Mouse (Mus musculus) lung, adult 18-20 months (tissue): ENCODE measurements at regions not wholly inside any gene's neighbourhood (a gene's known extent, or its start where the extent isn't known, plus 50 kb on each side); places are given as distances from the start of the nearest gene placed in this dataset.
"Not testable (repeated sequence)": the region's sequence is repeated elsewhere in the genome, so short reads cannot be mapped to it uniquely, and the experiment has no call there.

Experiments
- DNase-seq, 2 experiments: peaks; one replicate each; pipeline ENCODE4 v3.0.0; 2022; ENCODE audit warnings: mixed read lengths in 2 of 2

- DNase-seq, result no peak
Measured at GRCm38 (mm10) chr3:69669541-69669940, 52.2 kb upstream of the Nmd3 start.

DNA sequence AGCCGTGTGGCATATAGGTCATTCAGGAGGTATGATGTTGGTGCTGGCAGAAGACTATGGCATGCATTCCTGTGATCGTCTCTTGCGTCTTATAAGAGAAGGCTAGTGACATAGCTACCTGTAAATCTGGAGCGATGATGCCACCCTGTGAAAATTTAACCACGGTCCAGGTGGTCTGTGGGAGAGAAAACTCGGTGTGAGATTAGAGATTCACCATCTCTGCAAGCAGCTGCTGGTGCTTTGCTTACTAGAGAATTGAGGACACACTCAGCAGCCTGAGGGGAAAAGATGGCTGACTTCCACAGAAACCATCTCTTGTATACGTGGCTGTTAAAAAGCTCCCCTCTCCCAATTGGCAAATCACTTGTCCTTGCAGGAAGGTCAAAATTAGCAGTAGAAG, 54.0 kb upstream of the Nmd3 start:
- DNase-seq, result no peak

GRCm38 (mm10) chr3:69667359-69667758, 54.4 kb upstream of the Nmd3 start:
- DNase-seq, result no peak

GRCm38 (mm10) chr3:69664277-69664676, 57.5 kb upstream of the Nmd3 start:
- no peak for DNase-seq

DNA sequence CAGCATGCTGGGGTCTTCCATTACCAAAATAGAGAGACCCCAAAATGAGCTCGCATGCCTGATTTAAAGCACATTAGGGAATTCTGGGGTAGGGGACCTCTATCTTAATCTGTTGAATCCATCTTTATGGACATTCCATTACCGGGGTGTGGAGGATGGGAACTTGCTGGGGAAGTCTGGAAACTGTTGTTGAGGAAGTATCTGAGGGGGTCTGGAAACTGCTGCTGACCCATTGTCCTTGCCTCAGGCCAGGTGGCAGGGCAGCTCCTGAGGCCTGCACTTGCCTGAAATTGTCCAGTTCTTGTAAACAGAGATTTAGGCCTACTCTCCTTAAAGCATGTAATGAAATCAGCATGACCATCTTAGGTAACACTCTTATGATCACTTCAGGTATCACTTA, 59.4 kb upstream of the B3galnt1 start:
- no peak for DNase-seq

- peak in 1 of 2 experiments; percentile 39 for DNase-seq
Measured at GRCm38 (mm10) chr3:69657570-69657969, 58.8 kb upstream of the B3galnt1 start.

DNA sequence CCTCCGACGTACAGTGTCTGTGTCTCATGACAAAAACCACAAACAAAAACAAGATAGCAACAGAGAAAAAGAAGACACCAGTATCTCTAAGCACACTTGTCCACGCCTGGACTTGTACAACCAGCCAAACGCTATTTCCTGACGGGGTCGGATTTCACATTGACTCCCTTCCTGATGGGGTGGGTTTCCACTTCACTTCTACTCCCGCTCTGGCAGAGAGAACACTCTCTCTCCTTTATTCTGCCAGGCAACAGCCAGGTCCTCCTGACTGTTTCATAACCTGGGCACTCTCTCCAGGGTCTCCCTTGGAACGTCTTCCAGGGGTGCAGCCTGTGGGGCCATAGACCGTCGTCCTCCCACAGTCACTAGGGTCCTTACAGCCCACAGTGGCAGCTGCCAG, 56.9 kb upstream of the B3galnt1 start:
- DNase-seq, result not testable (repeated sequence)

GRCm38 (mm10) chr3:69655001-69655400, 56.2 kb upstream of the B3galnt1 start:
- DNase-seq, result peak; percentile 49 to 58

DNA sequence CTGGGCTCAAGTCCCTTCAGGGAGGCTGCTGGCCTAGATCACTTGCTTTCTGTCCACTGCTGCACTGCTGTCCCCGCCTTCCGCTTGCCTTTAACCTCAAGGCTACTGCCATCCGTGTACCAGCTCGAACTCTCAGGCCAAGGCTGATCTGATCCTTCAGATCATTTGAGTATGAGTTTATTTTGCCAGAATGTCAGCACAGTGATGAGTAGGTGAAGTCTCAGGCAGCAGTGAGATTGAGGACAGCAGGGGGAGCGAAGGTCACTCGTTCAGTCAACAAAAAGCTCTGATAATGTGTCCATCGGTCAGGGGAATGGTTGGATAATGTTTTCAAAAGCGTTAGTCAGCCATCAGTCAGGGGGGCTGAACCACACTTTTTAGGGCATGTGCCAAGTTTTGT, 54.6 kb upstream of the B3galnt1 start:
- DNase-seq, result not testable (repeated sequence)

GRCm38 (mm10) chr3:69649561-69649960, 50.8 kb upstream of the B3galnt1 start:
- DNase-seq, result no peak
